Mouse (Mus musculus) bone marrow macrophage, adult 2 months (primary cell): Measurements from ENCODE around the gene Cyp46a1.

ENCODE experiments used
- CTCF ChIP-seq: IDR thresholded peaks from 2 replicates; pipeline ENCODE4 v1.5.1; 2012; ENCODE audit warnings: low read depth, mild to moderate bottlenecking, low read length, moderate library complexity
- POLR2A ChIP-seq: IDR thresholded peaks from 2 replicates; pipeline ENCODE4 v1.6.1; 2012; ENCODE audit warnings: mild to moderate bottlenecking, low read depth, low read length, borderline replicate concordance

DNA sequence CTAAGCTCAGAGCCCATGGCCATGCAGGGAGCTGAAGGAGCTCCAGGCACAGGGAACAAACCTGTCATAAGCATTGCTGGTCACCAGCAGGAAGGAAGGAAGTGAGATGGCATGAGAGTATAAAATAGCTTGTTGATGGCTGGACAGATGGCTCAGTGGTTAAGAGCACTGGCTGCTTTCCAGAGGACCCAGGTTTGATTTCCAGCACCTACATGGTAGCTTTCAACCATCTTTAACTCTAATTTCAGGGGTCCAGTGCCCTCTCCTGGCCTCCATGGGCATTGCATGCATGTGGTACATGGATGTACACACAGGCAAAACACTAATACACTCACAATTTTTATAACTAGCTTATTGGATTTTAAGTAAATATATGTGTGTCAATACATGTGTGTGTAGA, 21.8 kb downstream of the Cyp46a1 start:
- no peak for TF ChIP-seq CTCF
- TF ChIP-seq POLR2A: no peak
